Mouse (Mus musculus): ENCODE measurements around the gene Als2cl.

- TF ChIP-seq TAL1 (IDR thresholded peaks at IDR 0.05; ENCODE audit: low read length), result no peak
- no peak for TF ChIP-seq GATA1 (IDR thresholded peaks at IDR 0.05; ENCODE audit: low read length)
Observed at GRCm38 (mm10) chr9:110909371-110909967, 29.8 kb downstream of the Als2cl start.
